Mouse (Mus musculus): Measurements from ENCODE around the gene Rfc4. TPM values are rescaled to one million over a fixed set of nuclear protein-coding genes. Genes with fewer than 3 reads are reported as not detected.

Gene Rfc4
- polyA plus RNA-seq, 1 experiment: 0.63 TPM

GRCm38 (mm10) chr16:23157013-23157412 lies 29.5 kb upstream of the Rfc4 start:
- no peaks in the 10 kb centered on the region for H3K36me3 ChIP-seq (ENCODE audit: control insufficient read depth, insufficient read depth, low read length)
- no peaks in the 10 kb centered on the region for H3K4me1 ChIP-seq (ENCODE audit: control insufficient read depth, insufficient read depth, insufficient read length)
- WGBS: 93% methylated on average over 13 of the region's 13 CpGs
- TF ChIP-seq POLR2A (IDR thresholded peaks at IDR 0.05; ENCODE audit: low read depth, low read length) (no peak), CTCF (IDR thresholded peaks at IDR 0.05; ENCODE audit: extremely low read depth, insufficient read depth, insufficient read length, insufficient replicate concordance) (no peak)
- no peak overlapping the region for H3K4me3 ChIP-seq (ENCODE audit: extremely low read depth, insufficient read depth, insufficient read length)
- no peak overlapping the region for H3K27ac ChIP-seq (ENCODE audit: insufficient read depth, low read length)
- DNase-seq (ENCODE audit: low read depth in 1 of 2, low spot score in 2 of 2): no peak
- no peaks in the 10 kb centered on the region for H3K27me3 ChIP-seq (ENCODE audit: control insufficient read depth, insufficient read depth, low read length)

GRCm38 (mm10) chr16:23154261-23154660 lies 26.7 kb upstream of the Rfc4 start:
- DNase-seq (ENCODE audit: low read depth in 1 of 2, low spot score in 2 of 2): no peak
- Histone ChIP-seq H3K4me3 (ENCODE audit: extremely low read depth, insufficient read depth, insufficient read length) (no peak overlapping the region), H3K36me3 (ENCODE audit: control insufficient read depth, insufficient read depth, low read length) (no peaks in the 10 kb centered on the region), H3K4me1 (ENCODE audit: control insufficient read depth, insufficient read depth, insufficient read length) (peaks cover 5% of the 10 kb centered on the region; the same call in 1 of the 2 replicates), H3K27ac (ENCODE audit: insufficient read depth, low read length) (no peak overlapping the region), H3K27me3 (ENCODE audit: control insufficient read depth, insufficient read depth, low read length) (no peaks in the 10 kb centered on the region)
- TF ChIP-seq POLR2A (IDR thresholded peaks at IDR 0.05; ENCODE audit: low read depth, low read length) (no peak), CTCF (IDR thresholded peaks at IDR 0.05; ENCODE audit: extremely low read depth, insufficient read depth, insufficient read length, insufficient replicate concordance) (no peak)
- WGBS: 86% methylated on average over 5 of the region's 5 CpGs

GRCm38 (mm10) chr16:23151423-23151822 lies 23.9 kb upstream of the Rfc4 start:
- DNase-seq (ENCODE audit: low read depth in 1 of 2, low spot score in 2 of 2): peak in 1 of 2 experiments; percentile 41
- Histone ChIP-seq H3K4me1 (ENCODE audit: control insufficient read depth, insufficient read depth, insufficient read length) (peaks cover 9% of the 10 kb centered on the region; the same call in 1 of the 2 replicates), H3K27me3 (ENCODE audit: control insufficient read depth, insufficient read depth, low read length) (no peaks in the 10 kb centered on the region), H3K36me3 (ENCODE audit: control insufficient read depth, insufficient read depth, low read length) (no peaks in the 10 kb centered on the region), H3K27ac (ENCODE audit: insufficient read depth, low read length) (no peak overlapping the region), H3K4me3 (ENCODE audit: extremely low read depth, insufficient read depth, insufficient read length) (no peak overlapping the region)
- WGBS: 12% methylated on average over 2 of the region's 2 CpGs
- no peak for TF ChIP-seq POLR2A (IDR thresholded peaks at IDR 0.05; ENCODE audit: low read depth, low read length)
- TF ChIP-seq CTCF (IDR thresholded peaks at IDR 0.05; ENCODE audit: extremely low read depth, insufficient read depth, insufficient read length, insufficient replicate concordance): peak; percentile 21; the same call in 1 of the 2 replicates

GRCm38 (mm10) chr16:23149396-23149795 lies 21.9 kb upstream of the Rfc4 start:
- H3K27me3 ChIP-seq (ENCODE audit: control insufficient read depth, insufficient read depth, low read length): no peaks in the 10 kb centered on the region

GRCm38 (mm10) chr16:23148936-23149335 lies 21.4 kb upstream of the Rfc4 start:
- H3K4me1 ChIP-seq (ENCODE audit: control insufficient read depth, insufficient read depth, insufficient read length): peaks cover 18% of the 10 kb centered on the region
- H3K27me3 ChIP-seq (ENCODE audit: control insufficient read depth, insufficient read depth, low read length): no peaks in the 10 kb centered on the region
- TF ChIP-seq CTCF (IDR thresholded peaks at IDR 0.05; ENCODE audit: extremely low read depth, insufficient read depth, insufficient read length, insufficient replicate concordance): no peak
- no peak for TF ChIP-seq POLR2A (IDR thresholded peaks at IDR 0.05; ENCODE audit: low read depth, low read length)
- 83% methylated on average over 2 of the region's 2 CpGs for WGBS
- DNase-seq (ENCODE audit: low read depth in 1 of 2, low spot score in 2 of 2): no peak
- H3K4me3 ChIP-seq (ENCODE audit: extremely low read depth, insufficient read depth, insufficient read length): no peak overlapping the region
- no peak overlapping the region for H3K27ac ChIP-seq (ENCODE audit: insufficient read depth, low read length)
- H3K36me3 ChIP-seq (ENCODE audit: control insufficient read depth, insufficient read depth, low read length): no peaks in the 10 kb centered on the region

More at GRCm38 (mm10) chr16:23149396-23149795, 21.9 kb upstream of the Rfc4 start:
- Histone ChIP-seq H3K27ac (ENCODE audit: insufficient read depth, low read length) (no peak overlapping the region), H3K36me3 (ENCODE audit: control insufficient read depth, insufficient read depth, low read length) (no peaks in the 10 kb centered on the region), H3K4me3 (ENCODE audit: extremely low read depth, insufficient read depth, insufficient read length) (no peak overlapping the region), H3K4me1 (ENCODE audit: control insufficient read depth, insufficient read depth, insufficient read length) (peaks cover 15% of the 10 kb centered on the region)
- DNase-seq (ENCODE audit: low read depth in 1 of 2, low spot score in 2 of 2): no peak
- no peak for TF ChIP-seq POLR2A (IDR thresholded peaks at IDR 0.05; ENCODE audit: low read depth, low read length)
- no peak for TF ChIP-seq CTCF (IDR thresholded peaks at IDR 0.05; ENCODE audit: extremely low read depth, insufficient read depth, insufficient read length, insufficient replicate concordance)
- 51% methylated on average over 8 of the region's 8 CpGs for WGBS

GRCm38 (mm10) chr16:23146280-23146679 lies 18.7 kb upstream of the Rfc4 start, which contains the start of gene Adipoq:
Gene Adipoq, plus strand, starts transcription at chr16:23146536.
- WGBS: 95% methylated on average over 3 of the region's 3 CpGs
- TF ChIP-seq CTCF (IDR thresholded peaks at IDR 0.05; ENCODE audit: extremely low read depth, insufficient read depth, insufficient read length, insufficient replicate concordance) (no peak), POLR2A (IDR thresholded peaks at IDR 0.05; ENCODE audit: low read depth, low read length) (no peak)
- DNase-seq (ENCODE audit: low read depth in 1 of 2, low spot score in 2 of 2): no peak
- H3K36me3 ChIP-seq (ENCODE audit: control insufficient read depth, insufficient read depth, low read length): no peaks in the 10 kb centered on the region
- H3K27me3 ChIP-seq (ENCODE audit: control insufficient read depth, insufficient read depth, low read length): no peaks in the 10 kb centered on the region
- no peak within 1 kb of the TSS for H3K4me3 ChIP-seq (ENCODE audit: extremely low read depth, insufficient read depth, insufficient read length)
- H3K4me1 ChIP-seq (ENCODE audit: control insufficient read depth, insufficient read depth, insufficient read length): peaks cover 20% of the 10 kb centered on the region
- no peak within 1 kb of the TSS for H3K27ac ChIP-seq (ENCODE audit: insufficient read depth, low read length)

- H3K27ac ChIP-seq (ENCODE audit: insufficient read depth, low read length): no peak overlapping the region
- 77% methylated on average over 5 of the region's 5 CpGs for WGBS
- no peak overlapping the region for H3K4me3 ChIP-seq (ENCODE audit: extremely low read depth, insufficient read depth, insufficient read length)
- peaks cover 21% of the 10 kb centered on the region for H3K4me1 ChIP-seq (ENCODE audit: control insufficient read depth, insufficient read depth, insufficient read length)
- no peak for TF ChIP-seq CTCF (IDR thresholded peaks at IDR 0.05; ENCODE audit: extremely low read depth, insufficient read depth, insufficient read length, insufficient replicate concordance)
- TF ChIP-seq POLR2A (IDR thresholded peaks at IDR 0.05; ENCODE audit: low read depth, low read length): no peak
- H3K36me3 ChIP-seq (ENCODE audit: control insufficient read depth, insufficient read depth, low read length): no peaks in the 10 kb centered on the region
- no peak for DNase-seq (ENCODE audit: low read depth in 1 of 2, low spot score in 2 of 2)
- no peaks in the 10 kb centered on the region for H3K27me3 ChIP-seq (ENCODE audit: control insufficient read depth, insufficient read depth, low read length)
Observed at GRCm38 (mm10) chr16:23145211-23145610, 17.7 kb upstream of the Rfc4 start.

Measured in spleen, adult 2 months (tissue).